ENCODE assay signal across 23 mouse cellular contexts in the genomic region with DNA sequence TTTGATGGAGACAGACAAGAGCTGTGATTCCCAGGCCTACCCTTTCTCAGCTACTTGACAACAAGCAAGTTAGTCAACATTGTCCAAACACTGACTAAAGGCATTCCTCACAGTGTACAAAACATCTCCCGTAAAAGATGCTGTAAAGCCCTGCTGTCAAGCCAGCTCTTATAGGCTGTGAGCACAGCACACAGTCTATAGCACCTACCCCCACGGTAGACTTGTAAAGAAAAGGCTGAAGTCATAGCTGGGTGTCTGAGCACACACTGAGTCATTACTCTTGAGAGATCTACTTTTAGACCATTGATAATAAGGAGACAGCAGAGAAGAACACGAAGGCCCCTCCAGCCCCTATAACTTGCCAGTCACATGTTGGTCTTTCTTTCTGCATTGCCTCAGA.
DNase-seq lines count a peak whose midpoint lies in the region; ATAC-seq and TF ChIP-seq lines count a peak whose summit lies in the region.
"Had no signal": no experiment of that assay in that cellular context is flagged by ENCODE, and none has a peak within 500 bp of the region (broad histone marks: within the 10 kb centered on the region; RNA-seq: fewer than 3 reads in every experiment).

No protein-coding gene starts in this region.

- TF ChIP-seq CTCF in left cerebral cortex, adult 2 months (IDR thresholded peaks at IDR 0.05): no peak
- TF ChIP-seq CTCF in bone marrow macrophage, adult 2 months (IDR thresholded peaks at IDR 0.05; ENCODE audit: low read depth, low read length): no peak

- peak; percentile 86 for ATAC-seq in frontal cortex, adult (ENCODE audit: low TSS enrichment)
- ATAC-seq: activated CD4-positive, CD25-positive, alpha-beta regulatory T cell, adult 4 months; CD4-positive, CD25-positive, alpha-beta regulatory T cell, adult 4 months; forebrain, embryonic 15.5 days; intestine, embryonic 16.5 days; Patski had no signal

- 87% methylated on average over 3 of the region's 3 CpGs for WGBS in embryonic facial prominence, embryonic 10.5 days

- H3K27me3 ChIP-seq in embryonic facial prominence, embryonic 10.5 days (replicated peaks; ENCODE audit: low read depth, poor library complexity, severe bottlenecking): no peaks in the 10 kb centered on the region
- H3K27me3 ChIP-seq: embryonic facial prominence, embryonic 15.5 days; forebrain, embryonic 15.5 days; heart, embryonic 12.5 days; hindbrain, embryonic 15.5 days; Patski had no signal

- H3K4me3 ChIP-seq in left cerebral cortex, adult 2 months: no peak overlapping the region
- no peak overlapping the region for H3K4me3 ChIP-seq in bone marrow macrophage, adult 2 months (ENCODE audit: insufficient read depth, low read length)
- H3K4me3 ChIP-seq in embryonic facial prominence, embryonic 10.5 days: no peak overlapping the region
- H3K4me3 ChIP-seq: embryonic facial prominence, embryonic 15.5 days; erythroblast, embryonic 14.5 days; forebrain, embryonic 10.5 days; forebrain, embryonic 15.5 days; heart, embryonic 12.5 days; hindbrain, embryonic 15.5 days had no signal

- DNase-seq in frontal cortex, postnatal 25 days (ENCODE audit: low spot score in 2 of 2): no peak
- DNase-seq in left cerebral cortex, adult 11 months (ENCODE audit: low spot score): peak; percentile 16
- no peak for DNase-seq in left cerebral cortex, adult 2 months (ENCODE audit: extremely low spot score in 1 of 2, low spot score in 2 of 2)
- DNase-seq in embryonic facial prominence, embryonic 10.5 days (ENCODE audit: low spot score): no peak
- no peak for DNase-seq in ovary, postnatal 36 days (ENCODE audit: low spot score)
- DNase-seq: adrenal gland, postnatal 14 days; B cell, adult 2 months; cerebellum, adult 2 months; cerebellum, postnatal 10 days; gastrocnemius, postnatal 36 days; heart, adult 18-20 months had no signal

- H3K36me3 ChIP-seq in embryonic facial prominence, embryonic 10.5 days (replicated peaks): no peaks in the 10 kb centered on the region
- H3K36me3 ChIP-seq: embryonic facial prominence, embryonic 15.5 days; forebrain, embryonic 10.5 days; forebrain, embryonic 15.5 days; heart, embryonic 12.5 days; hindbrain, embryonic 15.5 days had no signal

- no peak for TF ChIP-seq POLR2A in bone marrow macrophage, adult 2 months (IDR thresholded peaks at IDR 0.05; ENCODE audit: borderline replicate concordance, low read depth, low read length)

- intact Hi-C loops in left cerebral cortex, adult 2 months (cut with DNase I): no loop called here

- no peak overlapping the region for H3K27ac ChIP-seq in left cerebral cortex, adult 2 months
- H3K27ac ChIP-seq in bone marrow macrophage, adult 2 months (ENCODE audit: insufficient read depth, low read depth, low read length): peak overlapping the region; percentile 20; the same call in 1 of the 2 replicates
- H3K27ac ChIP-seq in embryonic facial prominence, embryonic 10.5 days (replicated peaks): no peak overlapping the region
- H3K27ac ChIP-seq: embryonic facial prominence, embryonic 15.5 days; forebrain, embryonic 10.5 days; forebrain, embryonic 15.5 days; hindbrain, embryonic 15.5 days had no signal

- H3K4me1 ChIP-seq in bone marrow macrophage, adult 2 months (ENCODE audit: control insufficient read depth, insufficient read depth, low read length): peaks cover 17% of the 10 kb centered on the region
- H3K4me1 ChIP-seq in embryonic facial prominence, embryonic 10.5 days: peaks cover under 1% of the 10 kb centered on the region
- H3K4me1 ChIP-seq: forebrain, embryonic 15.5 days had no signal

- no peaks in the 10 kb centered on the region for H3K9me3 ChIP-seq in embryonic facial prominence, embryonic 10.5 days
- H3K9me3 ChIP-seq: embryonic facial prominence, embryonic 15.5 days; forebrain, embryonic 10.5 days; forebrain, embryonic 15.5 days; heart, embryonic 12.5 days; hindbrain, embryonic 15.5 days had no signal
